Mouse (Mus musculus): Measurements from ENCODE around the gene Fxyd6. TPM values are rescaled to one million over a fixed set of nuclear protein-coding genes. Genes with fewer than 3 reads are reported as not detected.

Fxyd6 gene
- polyA plus RNA-seq (2014; fragmentation: Illumina TruSeq; extraction: RNeasy Lipid Tissue Mini Kit (QIAGEN cat#74804); ENCODE audit: low read depth, low replicate concordance), result 0.65 TPM

DNA sequence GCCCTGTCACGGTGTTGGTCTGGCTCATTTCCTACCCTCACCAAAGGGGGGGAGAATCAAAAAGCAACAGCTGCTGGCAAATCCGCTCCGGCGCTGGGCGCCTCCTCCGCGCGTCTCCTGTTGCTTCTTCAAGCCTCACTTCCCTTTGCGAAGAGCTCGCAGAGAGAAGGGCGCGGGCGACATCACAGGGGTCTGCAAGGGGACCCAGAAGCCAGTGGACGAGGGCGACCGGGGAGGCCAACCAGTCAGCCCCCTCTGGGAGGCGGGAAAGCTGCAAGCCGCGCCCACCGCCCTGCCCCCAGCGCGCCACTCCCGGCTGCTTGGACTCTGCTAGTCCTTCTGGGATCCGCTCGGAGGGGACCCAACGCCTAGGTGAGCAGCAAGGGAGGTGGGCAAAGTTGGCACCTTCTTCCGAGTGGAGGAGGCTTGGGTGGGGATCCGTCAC is at the start of gene Fxyd6:
Gene Fxyd6 (plus strand): TSS at position 69 of the 445 bp plus-strand sequence.

DNA sequence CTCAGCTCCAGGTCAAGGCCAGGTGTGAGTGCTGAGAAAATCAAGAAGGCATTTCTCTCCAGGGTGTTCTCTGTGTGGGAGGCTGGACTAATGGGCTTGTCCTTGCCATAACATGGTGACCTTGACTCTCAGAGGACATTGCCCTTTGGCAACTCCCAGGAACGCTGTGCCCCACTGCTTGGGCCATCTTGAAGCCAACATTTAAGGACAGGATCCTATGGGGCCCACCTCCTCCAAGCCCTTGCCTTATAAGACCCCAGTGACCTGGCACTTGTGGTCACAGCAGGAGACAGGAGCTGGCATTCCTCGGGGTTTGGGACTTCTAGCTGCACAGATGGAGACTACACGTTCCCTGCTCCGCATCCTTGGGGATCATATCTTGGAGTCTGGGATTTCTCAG is 29.4 kb downstream of the Fxyd6 start, which contains the start of gene Fxyd2:
Gene Fxyd2 (plus strand): TSS at position 236 of the 400 bp plus-strand sequence.

DNA sequence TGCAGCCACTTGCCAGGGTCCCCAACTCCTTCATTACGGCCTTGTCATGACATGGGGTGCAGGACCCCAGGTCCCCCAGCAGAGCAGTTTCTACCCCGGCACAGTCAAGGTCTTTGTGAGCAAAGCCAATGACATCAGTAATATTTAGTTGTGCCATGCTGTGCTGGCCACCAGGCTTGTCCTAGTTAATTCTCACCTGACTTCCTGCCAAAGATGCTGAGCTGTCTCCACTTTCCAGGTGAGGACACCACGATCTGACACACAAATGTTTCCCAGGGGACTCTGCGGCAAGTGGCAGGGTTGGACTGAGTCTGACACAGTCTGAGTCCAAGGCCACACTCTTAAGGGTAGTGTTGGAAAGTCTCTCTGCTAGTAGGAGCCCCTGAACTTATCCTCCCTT is 56.5 kb downstream of the Fxyd6 start, which contains the start of gene Dscaml1:
Gene Dscaml1 (plus strand): TSS at position 173 of the 400 bp plus-strand sequence.

Other genes starting within 250 kb of the Fxyd6 start
- gene Scn4b, start 231.8 kb upstream of the Fxyd6 start, polyA plus RNA-seq (2014; fragmentation: Illumina TruSeq; extraction: RNeasy Lipid Tissue Mini Kit (QIAGEN cat#74804); ENCODE audit: low read depth, low replicate concordance), result 12.0 TPM
- 1.1 TPM for gene BC049352, start 188.2 kb upstream of the Fxyd6 start, polyA plus RNA-seq (2014; fragmentation: Illumina TruSeq; extraction: RNeasy Lipid Tissue Mini Kit (QIAGEN cat#74804); ENCODE audit: low read depth, low replicate concordance)
- gene Tmprss4, start 166.1 kb upstream of the Fxyd6 start, polyA plus RNA-seq (2014; fragmentation: Illumina TruSeq; extraction: RNeasy Lipid Tissue Mini Kit (QIAGEN cat#74804); ENCODE audit: low read depth, low replicate concordance), result not detected
- 0.28 TPM for gene Il10ra, start 101.0 kb upstream of the Fxyd6 start, polyA plus RNA-seq (2014; fragmentation: Illumina TruSeq; extraction: RNeasy Lipid Tissue Mini Kit (QIAGEN cat#74804); ENCODE audit: low read depth, low replicate concordance)
- gene Tmprss13, start 51.1 kb upstream of the Fxyd6 start, polyA plus RNA-seq (2014; fragmentation: Illumina TruSeq; extraction: RNeasy Lipid Tissue Mini Kit (QIAGEN cat#74804); ENCODE audit: low read depth, low replicate concordance), result 0.16 TPM
- gene Fxyd2, start 29.5 kb downstream of the Fxyd6 start, polyA plus RNA-seq (2014; fragmentation: Illumina TruSeq; extraction: RNeasy Lipid Tissue Mini Kit (QIAGEN cat#74804); ENCODE audit: low read depth, low replicate concordance), result 368 TPM
- not detected for gene Dscaml1, start 56.4 kb downstream of the Fxyd6 start, polyA plus RNA-seq (2014; fragmentation: Illumina TruSeq; extraction: RNeasy Lipid Tissue Mini Kit (QIAGEN cat#74804); ENCODE audit: low read depth, low replicate concordance)

Data from kidney, adult 10 weeks (tissue).